Mouse (Mus musculus): ENCODE measurements around the gene Sar1a.

Gene Sar1a

GRCm38 (mm10) chr10:61689405-61689804 is 9.3 kb downstream of the Sar1a start:
- DNase-seq: no peak

GRCm38 (mm10) chr10:61693563-61693962 is 13.5 kb downstream of the Sar1a start:
- DNase-seq: no peak

- DNase-seq: peak; percentile 99
Measured at GRCm38 (mm10) chr10:61694870-61695670, 15.0 kb downstream of the Sar1a start, which contains the start of gene Tysnd1. TSS of gene Tysnd1 (plus strand) at chr10:61695514.

GRCm38 (mm10) chr10:61695703-61696559 is 15.8 kb downstream of the Sar1a start:
- peak; percentile 45 for DNase-seq

DNA sequence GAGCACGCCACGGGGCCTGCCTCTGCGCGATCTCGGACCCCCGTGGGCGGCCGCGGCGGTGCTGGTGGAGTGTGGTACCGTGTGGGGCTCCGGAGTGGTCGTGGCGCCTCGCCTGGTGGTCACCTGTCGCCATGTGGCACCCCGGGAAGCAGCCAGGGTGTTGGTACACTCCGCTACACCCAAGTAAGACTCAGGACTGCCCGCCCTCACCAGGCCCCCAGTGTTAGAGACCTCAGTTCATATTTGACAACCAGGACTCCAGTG is 16.4 kb downstream of the Sar1a start:
- DNase-seq: peak; percentile 31

- peak; percentile 81 for DNase-seq
Measured at GRCm38 (mm10) chr10:61697028-61697427, 16.9 kb downstream of the Sar1a start.

DNA sequence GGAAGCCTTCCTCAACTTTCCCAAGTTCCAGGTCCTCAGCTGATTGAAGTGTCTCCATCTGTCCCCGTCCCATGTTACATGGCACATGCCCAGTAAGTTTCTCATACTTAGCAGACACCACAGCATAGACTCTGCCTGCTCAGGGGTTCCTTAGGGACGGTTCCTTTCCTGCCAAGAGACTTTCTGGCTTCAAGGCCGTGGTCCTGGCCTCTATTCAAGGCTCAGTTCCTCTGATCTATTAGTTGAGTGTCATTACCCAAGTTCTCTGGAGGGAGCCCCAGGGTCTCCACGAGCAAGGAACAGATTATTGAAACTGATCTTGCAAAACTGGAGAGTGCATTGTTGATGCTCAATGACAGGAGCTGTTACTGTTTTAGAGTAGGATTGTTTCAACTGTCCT is 24.6 kb downstream of the Sar1a start:
- no peak for DNase-seq

GRCm38 (mm10) chr10:61706412-61707375 is 26.6 kb downstream of the Sar1a start:
- peak; percentile 74 for DNase-seq

DNA sequence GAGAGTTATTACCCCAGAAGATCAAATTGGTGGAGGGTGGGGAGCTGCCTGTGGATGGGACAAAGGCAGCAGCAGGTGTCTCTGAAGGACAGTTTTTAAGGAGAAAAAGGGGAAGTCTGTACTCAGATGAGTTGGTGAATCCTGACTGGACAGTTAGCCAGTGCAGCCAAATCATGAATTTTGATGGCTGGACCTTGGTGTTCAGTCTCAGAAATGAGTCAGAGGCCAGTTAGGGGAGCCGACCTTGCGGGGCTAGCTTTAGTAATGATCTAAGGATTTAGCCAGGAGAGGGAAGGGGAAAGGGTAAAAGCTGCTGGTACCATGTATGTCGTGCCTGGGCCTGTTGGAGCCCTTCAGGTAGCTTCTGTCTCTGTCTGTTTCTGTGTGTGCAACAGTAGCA is 33.5 kb downstream of the Sar1a start:
- DNase-seq: no peak

GRCm38 (mm10) chr10:61714146-61714545 is 34.0 kb downstream of the Sar1a start:
- no peak for DNase-seq

DNA sequence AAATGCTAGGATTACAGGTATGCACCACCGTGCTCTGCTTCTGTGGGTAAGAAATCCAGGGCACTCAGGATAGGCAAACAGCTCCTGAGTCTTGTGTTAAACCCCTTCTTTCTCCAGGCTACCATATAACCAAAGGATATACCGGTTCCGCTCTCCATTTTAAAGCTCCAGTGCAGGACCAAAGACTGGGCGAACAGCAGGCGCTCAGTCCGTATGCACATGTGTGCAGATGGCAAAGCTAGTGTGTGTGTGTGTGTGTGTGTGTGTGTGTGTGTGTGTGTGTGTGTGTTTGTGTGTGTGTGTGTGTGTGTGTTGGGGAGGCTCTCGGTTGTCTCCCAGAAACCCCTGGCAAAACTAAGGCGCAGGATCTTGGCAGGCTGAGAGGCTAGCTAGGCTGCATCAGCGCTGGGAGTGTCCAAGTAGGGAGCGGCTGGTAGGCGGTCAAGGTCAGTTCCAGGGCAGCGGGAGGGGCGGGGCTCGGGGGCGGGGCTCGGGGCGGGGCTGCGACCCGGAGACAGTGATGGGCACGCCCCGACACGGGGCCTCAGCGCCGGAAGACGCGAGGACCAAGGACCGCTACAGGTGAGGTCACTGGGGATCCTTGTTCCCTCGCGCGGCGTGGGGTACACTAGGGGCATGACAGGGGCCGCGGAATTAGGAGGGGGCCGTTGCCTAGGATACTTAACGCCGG is 34.8 kb downstream of the Sar1a start, which contains the start of gene Aifm2:
TSS of gene Aifm2 (plus strand) at position 493 of the 691 bp plus-strand sequence.
- DNase-seq: peak; percentile 84

GRCm38 (mm10) chr10:61715462-61715837 is 35.4 kb downstream of the Sar1a start:
- no peak for DNase-seq

DNA sequence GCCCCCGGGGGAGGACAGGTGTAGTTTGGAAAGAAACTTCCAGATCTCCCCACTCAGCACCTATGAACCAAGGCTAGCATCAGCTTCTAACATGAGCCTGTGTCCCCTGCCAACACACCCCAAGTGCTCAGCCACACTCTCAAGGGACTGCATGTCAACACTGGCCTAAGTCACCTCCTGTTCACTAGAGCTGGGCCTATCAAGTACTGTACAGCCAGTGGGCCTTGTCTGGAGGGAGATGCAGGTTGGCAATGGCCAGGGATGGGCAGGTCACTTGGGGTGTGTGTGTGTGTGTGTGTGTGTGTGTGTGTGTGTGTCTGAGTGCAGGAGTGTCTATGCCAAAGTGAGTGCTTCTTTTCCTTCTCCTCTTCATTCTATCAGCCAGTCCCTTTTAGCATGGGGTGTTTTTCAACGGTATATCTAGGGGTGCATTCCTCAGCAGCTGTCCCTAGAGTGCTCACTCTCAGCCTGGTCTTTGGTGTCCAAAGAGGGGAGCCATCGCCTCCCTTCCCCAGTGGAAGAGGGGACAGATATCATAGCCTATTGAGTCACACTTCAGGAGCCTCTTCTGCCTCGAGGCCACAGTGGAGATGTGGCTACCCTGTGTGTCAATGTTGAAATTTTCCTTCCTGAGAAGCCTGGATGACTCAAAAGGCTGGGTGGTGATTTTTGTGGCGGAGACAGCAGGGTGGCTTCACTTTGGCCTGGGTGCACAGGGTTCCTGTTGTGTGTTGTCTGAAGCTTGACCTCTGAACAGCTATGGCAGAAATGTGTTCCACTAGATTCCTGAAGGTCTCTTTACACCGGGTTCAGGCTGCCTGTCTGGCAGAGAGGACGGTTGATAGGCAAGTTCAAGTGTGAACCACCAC is 36.1 kb downstream of the Sar1a start:
- no peak for DNase-seq

DNA sequence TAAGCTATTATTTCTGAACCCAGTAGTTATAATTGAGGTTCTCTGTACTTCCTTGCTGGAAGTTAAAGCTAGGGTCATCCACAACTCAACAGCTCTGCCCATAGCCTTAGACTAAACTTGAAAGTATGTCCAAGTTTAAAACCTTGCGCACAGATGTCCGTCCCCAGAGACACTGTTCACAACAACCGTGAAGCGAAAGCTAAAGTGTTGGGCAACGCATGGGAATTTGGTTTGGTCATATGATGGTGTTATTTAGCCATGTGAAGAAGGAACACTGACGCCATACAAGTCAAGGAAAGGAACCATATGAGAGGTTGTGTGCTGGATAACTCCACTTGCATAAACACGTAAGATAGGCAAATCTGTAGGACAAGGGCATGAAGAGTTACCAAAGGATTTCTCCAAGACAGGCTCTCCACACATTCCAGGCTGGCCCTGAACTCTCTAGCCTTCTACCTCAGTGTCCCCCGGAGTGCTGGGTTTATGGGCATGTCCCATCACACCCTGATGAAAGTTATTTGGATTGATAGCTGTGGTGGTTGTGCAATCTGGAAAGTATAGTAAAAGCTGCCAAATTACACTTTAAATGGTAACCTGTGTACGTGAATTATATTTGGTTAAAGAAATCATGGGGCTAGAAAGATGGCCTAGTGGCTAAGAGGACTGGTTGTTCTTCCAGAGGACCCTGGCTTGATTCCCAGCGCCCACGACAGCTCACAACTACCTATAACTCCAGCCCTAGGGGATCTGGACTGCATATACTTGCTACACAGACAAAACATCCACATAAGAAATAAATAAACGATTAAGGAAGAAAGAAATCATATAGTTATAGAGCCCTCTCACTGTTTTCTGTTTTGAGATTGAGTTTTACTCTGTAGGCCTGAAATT is 37.6 kb downstream of the Sar1a start:
- DNase-seq: no peak

DNA sequence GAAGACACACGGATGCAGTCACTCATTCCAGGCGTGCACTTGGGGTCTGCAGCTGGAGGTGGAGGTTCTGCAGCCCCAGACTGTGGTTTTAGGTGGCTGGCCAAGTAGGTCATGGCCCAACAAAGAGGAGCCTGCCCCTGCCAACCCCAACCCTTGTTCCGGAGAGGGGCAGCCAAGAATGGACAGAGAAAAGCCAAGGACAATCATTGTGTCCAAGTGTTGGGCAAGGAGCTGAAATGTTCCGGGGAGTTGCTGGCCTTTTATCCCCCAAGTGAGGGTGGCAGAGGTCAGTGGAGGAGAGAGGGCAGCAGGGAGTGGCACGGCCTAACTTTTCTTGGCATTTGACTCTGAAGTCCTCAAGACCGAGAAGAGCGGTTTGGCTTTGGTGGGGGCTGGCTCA is 40.2 kb downstream of the Sar1a start:
- DNase-seq: no peak

- DNase-seq: no peak
Measured at GRCm38 (mm10) chr10:61722215-61722614, 42.1 kb downstream of the Sar1a start.

- no peak for DNase-seq
Measured at GRCm38 (mm10) chr10:61723271-61723670, 43.2 kb downstream of the Sar1a start.

- DNase-seq: no peak
Measured at GRCm38 (mm10) chr10:61729181-61729580, 49.1 kb downstream of the Sar1a start.

GRCm38 (mm10) chr10:61730171-61730570 is 50.1 kb downstream of the Sar1a start:
- no peak for DNase-seq

DNA sequence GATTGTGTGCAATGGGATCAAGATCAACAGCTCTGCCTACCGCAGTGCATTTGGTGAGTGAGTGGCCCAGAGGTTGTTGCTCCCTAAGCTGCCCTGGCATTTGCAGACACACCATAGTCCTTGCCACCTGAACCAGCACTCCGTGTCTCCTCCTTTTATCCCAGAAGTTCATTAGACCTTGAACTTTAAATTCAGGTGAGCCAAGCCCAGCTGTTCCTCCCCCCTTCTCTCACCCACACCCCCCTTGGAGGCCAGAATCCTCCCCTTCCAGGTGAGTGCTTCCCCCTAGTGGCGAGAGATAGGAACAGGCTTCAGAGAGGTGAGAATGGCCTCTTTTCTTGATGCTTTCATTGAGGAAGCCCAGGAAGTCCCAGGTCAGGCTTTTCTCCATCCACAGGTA is 54.3 kb downstream of the Sar1a start:
- DNase-seq: peak; percentile 58
